Mouse (Mus musculus) liver, embryonic 16.5 days (tissue): ENCODE measurements around the gene Gde1. TPM values are rescaled to one million over a fixed set of nuclear protein-coding genes. Genes with fewer than 3 reads are reported as not detected.

Experiments used
- ATAC-seq: fragments of 200-750 bp; cut with Nextera tagmentation; 2 replicates; pipeline ENCODE4 v1.8.0; 2017; ENCODE audit warnings: low read depth, mild to moderate bottlenecking, moderate number of reproducible peaks, moderate library complexity
- H3K27ac ChIP-seq: fragments of 300-500 bp; sonication (generic); 2 replicates; pipeline ENCODE4 v1.5.1; 2014; ENCODE audit warnings: mild to moderate bottlenecking, low read length
- H3K27me3 ChIP-seq: fragments of 300-500 bp; sonication (generic); 2 replicates; pipeline ENCODE4 v1.6.1; 2014; ENCODE audit warnings: low read depth, low read length, mixed read lengths; ENCODE audit not compliant: control insufficient read depth, insufficient read depth
- H3K36me3 ChIP-seq: fragments of 300-500 bp; sonication (generic); 2 replicates; pipeline ENCODE4 v1.6.1; 2014; ENCODE audit warnings: mild to moderate bottlenecking; ENCODE audit not compliant: control insufficient read depth, insufficient read depth
- H3K4me1 ChIP-seq: fragments of 300-500 bp; sonication (generic); 2 replicates; pipeline ENCODE4 v1.6.1; 2014; ENCODE audit warnings: low read depth, low read length, mixed read lengths; ENCODE audit not compliant: control insufficient read depth
- H3K4me2 ChIP-seq: fragments of 300-500 bp; sonication (generic); 2 replicates; pipeline ENCODE4 v1.6.1; 2014; ENCODE audit warnings: low read depth, low read length, mixed read lengths
- H3K4me3 ChIP-seq: fragments of 300-500 bp; sonication (generic); 2 replicates; pipeline ENCODE4 v1.5.1; 2014; ENCODE audit warnings: low read depth, mild to moderate bottlenecking, low read length
- H3K9ac ChIP-seq: fragments of 300-500 bp; sonication (generic); 2 replicates; pipeline ENCODE4 v1.6.1; 2014; ENCODE audit warnings: low read depth, low read length
- H3K9me3 ChIP-seq: fragments of 300-500 bp; sonication (generic); replicated peaks from 2 replicates; pipeline ENCODE4 v1.6.1; 2016; ENCODE audit warnings: low read length; ENCODE audit not compliant: control insufficient read depth
- WGBS: fragments of 180-500 bp; shearing (Covaris S2); extraction: QIAGEN DNeasy Blood & Tissue Kit; methylation state at CpG from one replicate; pipeline ENCODE4 v1.1.7; 2014; ENCODE audit not compliant: insufficient replicate concordance; 5-methylcytosine and 5-hydroxymethylcytosine counted together
- polyA plus RNA-seq: library from polyadenylated mRNA; unstranded; fragments of >200 nt; fragmentation: Nextera tagmentation; extraction: Ambion mirVana; gene quantifications from 2 replicates; pipeline ENCODE4 v1.2.1, GENCODE M21; 2015

The Gde1 gene
- polyA plus RNA-seq, 1 experiment from 2014 or later = 37.9 TPM

DNA sequence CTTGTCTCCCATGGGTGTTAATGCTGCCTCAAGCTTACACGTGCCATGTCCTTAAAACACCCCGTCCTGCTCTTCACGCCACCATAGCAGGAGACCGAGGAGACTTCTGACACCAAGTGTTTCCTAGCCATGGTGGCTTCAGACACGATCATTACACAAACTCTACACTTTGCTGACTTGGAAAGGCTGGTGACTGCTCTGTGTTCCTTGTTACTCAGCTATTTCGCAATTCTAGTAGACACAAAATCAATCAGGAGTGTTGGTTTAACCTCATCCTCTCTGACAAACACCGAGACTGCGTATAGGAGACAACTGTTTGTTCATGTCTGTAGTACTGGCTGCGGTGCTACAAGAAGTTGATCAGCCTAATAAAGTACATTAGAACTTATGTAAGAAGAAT, 6.7 kb downstream of the Gde1 start:
- ATAC-seq = peak; percentile 66
- Histone ChIP-seq H3K27me3 (no peaks in the 10 kb centered on the region), H3K4me3 (no peak overlapping the region), H3K4me1 (peaks cover 12% of the 10 kb centered on the region), H3K9ac (no peak overlapping the region), H3K36me3 (peaks cover 24% of the 10 kb centered on the region), H3K27ac (no peak overlapping the region), H3K4me2 (no peak overlapping the region), H3K9me3 (no peaks in the 10 kb centered on the region)
- 74% methylated on average over 9 of the region's 9 CpGs for WGBS

DNA sequence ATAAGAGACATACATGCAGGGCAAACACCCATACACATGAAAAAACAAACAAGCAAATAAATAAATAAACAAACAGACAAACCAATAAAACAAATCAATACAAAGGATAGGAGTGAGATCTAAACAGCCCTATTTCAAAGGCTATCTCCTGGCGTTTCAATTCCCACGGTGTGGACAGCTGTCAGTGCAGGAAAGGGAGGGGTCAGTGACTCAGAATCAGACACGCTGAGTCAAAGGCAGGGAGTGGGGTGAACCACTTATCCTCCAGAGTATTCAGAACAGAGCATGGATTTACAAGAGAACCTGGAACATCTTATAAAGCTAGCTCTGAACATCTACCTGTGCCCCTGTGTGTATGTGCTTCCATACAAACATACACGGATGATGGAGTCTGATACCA, 8.4 kb downstream of the Gde1 start:
- 68% methylated on average over 4 of the region's 4 CpGs for WGBS

DNA sequence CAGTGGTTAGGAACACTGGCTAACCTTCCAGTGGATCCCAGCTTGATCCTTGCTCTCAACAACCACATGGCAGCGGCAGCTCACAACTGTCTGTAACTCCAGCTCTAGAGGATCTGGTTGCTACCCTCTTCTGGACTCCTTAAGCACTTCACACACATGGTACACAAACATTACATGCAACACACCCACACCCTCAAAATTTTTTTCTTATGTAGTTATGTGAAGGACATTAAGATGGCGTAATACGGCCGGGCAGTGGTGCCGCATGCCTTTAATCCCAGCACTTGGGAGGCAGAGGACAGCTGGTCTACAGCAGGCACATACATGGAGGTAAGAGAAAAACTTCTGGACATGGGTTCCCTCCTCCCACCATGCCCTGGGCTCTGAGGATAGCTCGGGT, 9.4 kb downstream of the Gde1 start:
- H3K4me3 ChIP-seq = no peak overlapping the region
- H3K4me2 ChIP-seq = no peak overlapping the region
- H3K4me1 ChIP-seq = peaks cover 3% of the 10 kb centered on the region
- no peaks in the 10 kb centered on the region for H3K27me3 ChIP-seq
- peaks cover 35% of the 10 kb centered on the region for H3K36me3 ChIP-seq
- ATAC-seq = no peak
- no peaks in the 10 kb centered on the region for H3K9me3 ChIP-seq
- H3K9ac ChIP-seq = no peak overlapping the region
- WGBS = 95% methylated on average over 6 of the region's 6 CpGs
- no peak overlapping the region for H3K27ac ChIP-seq

More for the DNA sequence above, 8.4 kb downstream of the Gde1 start:
- Histone ChIP-seq H3K4me1 (peaks cover 3% of the 10 kb centered on the region), H3K4me3 (no peak overlapping the region), H3K9me3 (no peaks in the 10 kb centered on the region), H3K27ac (no peak overlapping the region), H3K4me2 (no peak overlapping the region), H3K36me3 (peaks cover 28% of the 10 kb centered on the region), H3K9ac (no peak overlapping the region), H3K27me3 (no peaks in the 10 kb centered on the region)
- no peak for ATAC-seq

DNA sequence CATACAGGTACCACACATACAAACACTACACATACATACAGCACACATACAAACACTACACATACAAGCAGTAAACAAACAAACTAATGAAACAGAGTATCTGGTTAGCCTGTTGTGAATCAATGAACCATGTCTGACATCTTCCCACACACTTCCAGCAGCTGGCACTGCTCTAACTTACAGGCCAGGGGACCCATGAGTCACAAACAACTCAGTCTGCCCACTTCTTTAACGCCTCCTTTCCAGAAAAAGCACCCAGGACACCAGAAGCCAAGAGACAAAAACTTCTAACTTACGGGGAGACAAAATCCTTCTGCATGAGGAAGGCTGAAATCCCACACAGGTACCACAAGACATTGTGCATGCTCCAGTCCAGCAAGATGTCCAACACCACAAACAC, 14.3 kb downstream of the Gde1 start:
- Histone ChIP-seq H3K4me3 (no peak overlapping the region), H3K36me3 (peaks cover 54% of the 10 kb centered on the region)

DNA sequence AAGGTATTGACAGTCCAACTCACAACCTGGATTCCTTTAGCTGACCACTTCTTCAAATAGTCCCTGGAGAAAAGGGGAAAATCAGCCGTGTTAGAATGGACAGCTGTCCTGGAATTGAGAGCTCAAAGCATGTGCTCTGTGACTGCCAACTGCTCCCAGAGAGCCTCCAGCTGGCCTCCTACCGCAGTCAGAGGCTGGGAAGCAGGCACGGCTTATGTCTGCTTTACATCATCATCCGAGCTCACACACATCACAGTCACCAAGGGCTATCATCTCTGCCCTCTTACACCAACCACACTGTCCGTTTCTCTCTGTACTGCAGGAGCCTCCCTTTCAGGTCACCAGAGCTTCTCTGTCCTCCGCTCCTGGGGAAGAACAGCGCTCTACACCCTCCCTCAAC, 16.5 kb downstream of the Gde1 start:
- Histone ChIP-seq H3K36me3 (peaks cover 40% of the 10 kb centered on the region), H3K4me2 (no peak overlapping the region), H3K27ac (no peak overlapping the region), H3K4me3 (no peak overlapping the region), H3K4me1 (no peaks in the 10 kb centered on the region), H3K9ac (no peak overlapping the region), H3K9me3 (no peaks in the 10 kb centered on the region), H3K27me3 (no peaks in the 10 kb centered on the region)
- 86% methylated on average over 7 of the region's 7 CpGs for WGBS
- ATAC-seq = no peak

More for the DNA sequence above, 14.3 kb downstream of the Gde1 start:
- no peak overlapping the region for H3K27ac ChIP-seq
- no peaks in the 10 kb centered on the region for H3K4me1 ChIP-seq
- H3K9ac ChIP-seq = no peak overlapping the region
- H3K4me2 ChIP-seq = no peak overlapping the region
- no peaks in the 10 kb centered on the region for H3K9me3 ChIP-seq
- WGBS = 93% methylated on average over 2 of the region's 2 CpGs
- no peaks in the 10 kb centered on the region for H3K27me3 ChIP-seq
- no peak for ATAC-seq

DNA sequence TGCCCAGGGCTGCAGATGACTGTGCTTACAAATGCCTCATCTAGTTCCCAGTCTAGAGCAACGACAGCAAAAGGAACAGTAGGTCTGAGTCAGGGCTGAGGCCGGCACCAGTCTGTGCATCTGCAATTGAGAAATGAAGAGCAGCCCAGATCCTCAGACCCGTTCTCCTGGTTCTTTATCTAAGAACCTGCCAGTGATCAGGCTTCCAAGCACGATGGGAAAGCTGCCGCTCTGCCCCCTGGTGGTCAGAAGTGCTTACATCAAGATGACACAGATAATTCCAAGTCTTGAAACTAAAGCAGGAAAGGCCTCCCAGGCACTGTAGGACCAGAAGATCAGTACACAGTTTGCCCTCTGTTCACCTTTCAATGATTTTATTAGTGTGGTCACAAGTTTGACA, 17.4 kb downstream of the Gde1 start:
- Histone ChIP-seq H3K4me3 (no peak overlapping the region), H3K9me3 (no peaks in the 10 kb centered on the region), H3K36me3 (peaks cover 36% of the 10 kb centered on the region), H3K4me1 (no peaks in the 10 kb centered on the region), H3K9ac (no peak overlapping the region), H3K27me3 (no peaks in the 10 kb centered on the region), H3K4me2 (no peak overlapping the region), H3K27ac (no peak overlapping the region)
- ATAC-seq = 0 out of 2 replicates have a peak, but pooled peaks have one; percentile 9
- WGBS = 34% methylated on average over 5 of the region's 5 CpGs

DNA sequence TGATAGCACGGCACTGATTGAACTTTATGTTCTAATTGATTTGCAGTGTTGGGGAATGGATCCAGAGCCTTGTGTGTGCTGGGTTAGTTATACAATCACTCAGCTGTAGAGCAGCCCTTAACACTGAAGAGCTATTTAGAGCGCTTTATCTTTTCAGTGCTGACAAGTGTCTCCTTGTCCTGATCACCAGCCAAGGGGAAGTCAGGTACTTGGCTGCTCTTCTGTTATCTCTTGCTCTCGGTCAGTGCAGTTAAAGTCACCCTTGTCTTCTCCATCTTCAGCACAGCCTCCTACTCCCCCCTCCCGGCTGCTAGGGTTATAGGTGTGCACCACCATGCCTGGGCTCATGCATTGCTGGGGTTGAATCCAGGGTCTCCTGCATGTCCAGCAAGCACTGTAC, 28.8 kb downstream of the Gde1 start:
- no peaks in the 10 kb centered on the region for H3K4me1 ChIP-seq
- no peaks in the 10 kb centered on the region for H3K9me3 ChIP-seq
- no peak overlapping the region for H3K4me3 ChIP-seq
- WGBS = 53% methylated on average over 4 of the region's 4 CpGs
- no peak for ATAC-seq
- no peak overlapping the region for H3K4me2 ChIP-seq
- H3K9ac ChIP-seq = no peak overlapping the region
- no peaks in the 10 kb centered on the region for H3K27me3 ChIP-seq
- no peaks in the 10 kb centered on the region for H3K36me3 ChIP-seq
- no peak overlapping the region for H3K27ac ChIP-seq

DNA sequence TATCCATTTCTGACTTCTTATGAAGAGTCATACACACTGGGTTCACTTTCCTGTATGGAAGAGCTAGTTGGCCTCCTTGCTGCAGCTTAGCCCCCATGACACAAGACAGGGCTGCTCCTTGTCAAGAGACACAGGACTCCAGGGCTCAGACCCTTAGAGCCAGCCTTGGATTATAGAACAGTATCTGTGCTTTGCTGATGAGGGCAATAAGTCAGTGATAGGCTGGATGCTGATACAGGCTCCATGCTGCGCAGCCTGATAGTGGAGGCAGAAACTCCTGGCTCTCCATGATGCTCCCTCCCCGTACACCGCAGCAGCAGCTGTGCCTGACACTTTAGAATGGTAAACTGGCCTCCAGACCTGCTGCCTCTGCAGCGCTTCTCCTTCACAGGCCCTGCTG, 35.4 kb downstream of the Gde1 start:
- Histone ChIP-seq H3K4me1 (no peaks in the 10 kb centered on the region), H3K36me3 (no peaks in the 10 kb centered on the region), H3K9me3 (no peaks in the 10 kb centered on the region), H3K4me3 (no peak overlapping the region), H3K27ac (no peak overlapping the region), H3K9ac (no peak overlapping the region), H3K4me2 (no peak overlapping the region), H3K27me3 (no peaks in the 10 kb centered on the region)
- ATAC-seq = peak; percentile 43
- 57% methylated on average over 4 of the region's 4 CpGs for WGBS

DNA sequence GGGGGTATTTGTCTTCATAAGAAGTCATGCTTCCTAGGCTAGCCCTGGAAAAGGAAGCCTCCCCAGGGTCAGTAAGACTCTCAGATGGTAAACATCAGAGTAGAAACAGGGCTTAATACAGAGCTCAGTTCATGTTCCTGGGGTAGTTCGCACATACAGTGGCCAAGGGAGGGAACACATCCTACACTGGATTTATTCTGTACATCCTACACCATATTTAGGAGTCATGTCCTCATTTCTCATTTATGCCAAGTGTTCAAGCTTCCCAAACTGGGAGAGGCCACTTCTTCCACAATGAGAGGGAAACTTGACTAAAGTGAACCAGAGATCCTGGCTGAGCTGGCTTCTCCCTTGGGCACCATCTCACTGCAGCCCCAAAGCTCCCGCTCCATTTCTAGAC, 37.8 kb downstream of the Gde1 start:
- Histone ChIP-seq H3K9me3 (no peaks in the 10 kb centered on the region), H3K27ac (no peak overlapping the region), H3K4me3 (no peak overlapping the region), H3K9ac (no peak overlapping the region), H3K4me2 (no peak overlapping the region), H3K36me3 (no peaks in the 10 kb centered on the region), H3K4me1 (no peaks in the 10 kb centered on the region), H3K27me3 (no peaks in the 10 kb centered on the region)
- ATAC-seq = no peak
- 77% methylated on average over 2 of the region's 2 CpGs for WGBS

DNA sequence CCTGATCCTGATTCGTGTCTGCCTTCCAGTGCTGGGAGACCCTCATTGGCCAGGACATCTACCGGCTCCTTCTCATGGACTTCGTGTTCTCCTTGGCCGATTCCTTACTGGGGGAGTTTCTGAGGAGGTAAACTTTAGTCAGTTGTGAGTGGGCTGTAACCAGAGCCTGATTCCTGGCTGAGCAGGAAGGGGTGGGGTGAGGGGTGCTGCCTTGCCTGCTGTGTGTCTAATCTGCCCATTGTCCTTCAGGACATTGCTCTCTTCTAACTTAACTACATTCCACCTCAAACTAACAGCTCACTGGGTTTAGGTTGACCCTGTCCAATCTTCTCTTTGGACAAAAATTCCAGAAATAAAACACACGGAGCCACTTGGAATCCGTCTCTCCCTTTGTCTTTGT, 48.8 kb downstream of the Gde1 start:
- Histone ChIP-seq H3K4me2 (no peak overlapping the region), H3K4me1 (no peaks in the 10 kb centered on the region), H3K27me3 (no peaks in the 10 kb centered on the region), H3K36me3 (no peaks in the 10 kb centered on the region), H3K9ac (no peak overlapping the region), H3K4me3 (no peak overlapping the region), H3K9me3 (no peaks in the 10 kb centered on the region), H3K27ac (no peak overlapping the region)
- WGBS = 39% methylated on average over 6 of the region's 6 CpGs
- no peak for ATAC-seq
